Mouse (Mus musculus) brain, embryonic 14.5 days (tissue): Measurements from ENCODE around the gene Irf2bp1.

Source experiments
- CTCF ChIP-seq: fragments of 200-500 bp; IDR thresholded peaks from 2 replicates; pipeline ENCODE4 v1.5.1; 2012; ENCODE audit warnings: inconsistent platforms, mild to moderate bottlenecking, moderate library complexity, borderline replicate concordance; ENCODE audit not compliant: insufficient read depth, insufficient read length; ENCODE audit errors: extremely low read depth
- POLR2A ChIP-seq: fragments of 200-500 bp; IDR thresholded peaks from 2 replicates; pipeline ENCODE4 v1.6.1; 2012; ENCODE audit warnings: mild to moderate bottlenecking, inconsistent platforms, borderline replicate concordance; ENCODE audit not compliant: poor library complexity, insufficient read depth, insufficient read length, severe bottlenecking; ENCODE audit errors: extremely low read depth

DNA sequence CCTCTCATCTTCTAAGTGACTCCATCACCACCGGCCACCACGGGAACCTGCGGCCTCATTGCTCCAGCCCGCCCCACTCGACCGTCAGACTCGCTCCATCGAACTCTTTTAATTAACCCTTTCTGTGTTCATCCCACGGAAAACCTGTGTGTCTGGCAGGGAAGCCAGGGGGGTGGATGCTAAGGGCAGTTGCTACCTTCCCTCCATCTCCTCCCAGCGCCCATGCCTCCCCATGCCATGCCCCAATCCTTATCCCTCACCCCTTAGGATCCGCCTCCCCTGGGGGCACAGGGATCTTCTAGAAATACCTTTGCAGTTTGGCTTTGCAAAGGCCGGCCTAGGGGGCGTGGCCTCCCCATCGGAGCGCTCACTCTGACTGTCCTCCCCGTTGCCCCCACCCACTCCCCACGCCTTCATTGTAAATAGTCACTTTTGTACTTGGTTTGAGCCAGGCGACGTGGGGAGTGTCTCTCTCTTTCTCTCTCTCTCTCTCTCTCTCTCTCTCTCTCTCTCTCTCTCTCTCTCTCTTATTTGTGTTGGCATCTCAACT is 40.5 kb upstream of the Irf2bp1 start:
- TF ChIP-seq CTCF (no peak), POLR2A (no peak)
